Mouse (Mus musculus): ENCODE measurements around the gene Mtor.
A peak's percentile ranks its signal among the peaks of the same experiment; 100 is the strongest.

Mtor gene

GRCm38 (mm10) chr4:148596731-148597130 lies 148.3 kb downstream of the Mtor start:
- no peak for DNase-seq (ENCODE audit: low spot score)

DNA sequence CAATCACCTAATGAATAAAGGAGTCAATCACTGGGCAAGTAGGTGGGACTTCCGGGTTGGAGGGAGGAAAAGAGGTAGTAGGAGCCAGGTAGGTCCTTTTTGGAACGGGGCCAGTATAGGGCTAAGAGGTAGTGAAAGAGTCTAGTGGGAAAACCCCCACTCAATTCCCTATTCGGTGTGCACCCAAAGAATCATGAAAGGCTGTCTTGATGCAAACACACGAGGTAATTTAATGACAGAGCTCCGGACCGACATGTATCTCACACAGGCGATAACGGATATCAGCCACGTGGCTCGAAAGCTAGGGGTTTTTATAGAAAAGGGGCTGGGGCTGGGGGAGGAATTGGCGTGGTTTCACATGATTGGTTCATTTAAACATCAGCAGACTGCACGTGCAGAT lies 150.4 kb downstream of the Mtor start:
- DNase-seq (ENCODE audit: low spot score) = no peak

DNA sequence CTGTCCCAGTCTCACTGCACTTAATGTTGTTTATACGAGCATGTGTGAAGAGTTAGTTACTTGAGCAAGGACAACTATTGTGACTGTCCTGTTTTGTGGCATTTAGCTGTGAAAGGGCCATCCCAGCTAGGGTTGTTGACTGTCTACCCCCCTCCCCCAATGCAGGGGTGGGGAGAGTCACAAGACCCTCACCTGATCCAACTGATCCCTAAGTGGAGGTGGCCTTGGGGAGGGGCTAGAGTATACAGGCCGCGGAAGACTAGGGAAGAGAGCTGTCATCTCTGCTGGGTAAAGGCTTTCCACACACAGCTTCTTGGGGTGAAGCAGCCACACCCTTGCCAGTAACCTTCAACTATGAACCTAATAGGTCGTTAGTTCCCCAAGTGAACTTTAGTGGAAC lies 151.9 kb downstream of the Mtor start:
- DNase-seq (ENCODE audit: low spot score) = no peak

DNA sequence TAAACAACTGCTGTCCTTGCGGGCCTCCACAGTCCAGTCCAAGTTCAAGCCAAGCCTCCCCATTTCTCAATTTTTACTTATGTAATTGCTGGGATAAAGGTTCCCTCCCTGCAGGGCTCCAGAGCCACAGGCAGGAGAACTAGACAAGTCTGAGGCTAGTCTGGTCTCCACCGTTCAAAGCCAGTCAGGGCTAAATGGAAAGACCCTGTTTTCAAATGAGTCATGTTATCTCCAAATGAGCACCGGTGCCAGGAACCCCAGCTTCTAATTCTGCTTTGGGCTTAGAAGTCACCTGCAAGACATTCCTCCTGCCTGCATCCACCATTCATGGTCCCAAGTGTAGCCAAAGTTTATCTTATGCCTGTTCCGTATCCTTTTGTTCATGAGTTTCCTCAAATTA lies 153.5 kb downstream of the Mtor start:
- no peak for DNase-seq (ENCODE audit: low spot score)

GRCm38 (mm10) chr4:148602357-148603120 lies 154.1 kb downstream of the Mtor start, which contains the start of gene Masp2:
TSS of gene Masp2 (plus strand) at chr4:148602554.
- no peak for DNase-seq (ENCODE audit: low spot score)

GRCm38 (mm10) chr4:148603376-148604139 lies 155.1 kb downstream of the Mtor start:
- no peak for DNase-seq (ENCODE audit: low spot score)

GRCm38 (mm10) chr4:148604141-148604540 lies 155.7 kb downstream of the Mtor start:
- no peak for DNase-seq (ENCODE audit: low spot score)

DNA sequence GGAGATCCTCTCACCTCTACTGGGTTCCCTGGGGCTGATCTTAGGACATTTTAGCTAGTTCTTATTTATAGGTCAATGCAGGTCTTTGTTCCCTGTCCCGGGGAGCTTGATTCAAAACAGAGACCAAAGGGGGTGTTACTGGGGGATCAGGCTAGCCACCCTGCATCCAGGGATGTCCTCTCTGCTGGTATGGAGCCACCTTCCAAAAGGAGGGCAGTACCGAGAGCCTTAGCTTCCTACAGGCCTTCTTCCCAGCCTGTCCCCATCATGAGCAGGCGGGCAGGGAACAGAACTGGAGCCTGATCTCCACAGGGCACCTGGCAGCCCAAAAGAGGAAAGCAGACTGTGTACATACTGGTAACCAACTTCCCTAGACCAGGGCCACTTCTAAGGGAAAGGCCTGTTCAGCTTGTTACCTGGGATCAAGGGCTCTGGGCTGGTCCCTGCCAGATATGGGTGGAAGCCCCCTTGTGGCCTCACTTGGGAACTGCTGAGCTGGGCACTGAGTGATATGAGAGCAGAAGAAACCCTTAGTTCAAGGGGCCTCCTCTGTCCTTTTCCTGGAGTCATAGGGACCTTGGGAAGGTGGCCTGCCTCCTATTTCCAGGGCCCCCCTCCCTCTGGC lies 156.2 kb downstream of the Mtor start:
- DNase-seq (ENCODE audit: low spot score) = peak; percentile 82
